Mouse (Mus musculus) left cerebral cortex, postnatal 36 days (tissue): ENCODE results near the gene Rrp1b. TPM values are rescaled to one million over a fixed set of nuclear protein-coding genes. Genes with fewer than 3 reads are reported as not detected.
"Not testable (repeated sequence)": the region's sequence is repeated elsewhere in the genome, so short reads cannot be mapped to it uniquely, and the experiment has no call there.

ENCODE experiments used
- DNase-seq, 2 experiments: peaks; one replicate each; pipeline ENCODE4 v3.0.0; 2021 to 2022; ENCODE audit warnings: low spot score in 2 of 2, mixed read lengths in 1 of 2
- intact Hi-C: fragments of 180-260 bp; cut with DNase I; formaldehyde crosslinking; loops from one replicate; pipeline ENCODE4 v1.15.1; 2025
- total RNA-seq, 2 experiments: library from RNA; stranded (reverse); gene quantifications; 2 replicates each; pipeline ENCODE4 v1.2.3; 2021

Gene Rrp1b
- total RNA-seq, 2 experiments from 2014 or later = 13.2 to 21.7 TPM

- DNase-seq = peak; percentile 43 to 60
- intact Hi-C loops = loop anchor here (1.0 to 5.0 kb wide), 3 partner anchors 182 to 503 kb away; partner anchors contain the start of gene Ndufv3
These were observed 10.5 kb upstream of the Rrp1b start for GRCm38 (mm10) chr17:32025386-32025785.

DNA sequence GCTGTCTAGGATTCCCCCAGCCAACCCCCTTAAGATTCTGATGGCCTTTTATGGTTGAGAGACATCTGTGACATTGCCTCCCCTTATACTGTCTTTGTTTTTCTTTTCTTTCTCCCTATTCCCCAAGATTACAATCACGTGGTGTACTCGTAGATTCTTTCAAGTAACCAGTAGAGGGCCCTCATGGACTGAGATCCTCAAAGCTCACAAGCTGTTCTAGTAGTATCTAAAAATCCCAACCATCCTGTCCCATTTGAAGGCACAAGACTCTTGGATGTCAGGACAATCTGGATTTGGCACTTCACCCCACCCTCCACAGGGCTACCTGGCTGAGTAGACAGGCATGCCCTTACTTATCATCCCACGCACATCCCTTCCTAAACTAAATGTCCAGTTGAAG, 8.2 kb upstream of the Rrp1b start:
- intact Hi-C loops = loop anchor here (1.0 to 5.0 kb wide), 3 partner anchors 46 to 505 kb away; partner anchors contain the start of gene Ndufv3
- no peak for DNase-seq

- intact Hi-C loops = loop anchor here (1.0 to 5.0 kb wide), 3 partner anchors 45 to 506 kb away; partner anchors contain the start of gene Ndufv3
- DNase-seq = no peak
These were observed 7.6 kb upstream of the Rrp1b start for GRCm38 (mm10) chr17:32028301-32028700.

- intact Hi-C loops = loop anchor here (10.0 kb wide), 1 partner anchor 463 kb away; no protein-coding TSS in a partner anchor
- DNase-seq = no peak
These were observed 4.2 kb upstream of the Rrp1b start for GRCm38 (mm10) chr17:32031684-32032083.

DNA sequence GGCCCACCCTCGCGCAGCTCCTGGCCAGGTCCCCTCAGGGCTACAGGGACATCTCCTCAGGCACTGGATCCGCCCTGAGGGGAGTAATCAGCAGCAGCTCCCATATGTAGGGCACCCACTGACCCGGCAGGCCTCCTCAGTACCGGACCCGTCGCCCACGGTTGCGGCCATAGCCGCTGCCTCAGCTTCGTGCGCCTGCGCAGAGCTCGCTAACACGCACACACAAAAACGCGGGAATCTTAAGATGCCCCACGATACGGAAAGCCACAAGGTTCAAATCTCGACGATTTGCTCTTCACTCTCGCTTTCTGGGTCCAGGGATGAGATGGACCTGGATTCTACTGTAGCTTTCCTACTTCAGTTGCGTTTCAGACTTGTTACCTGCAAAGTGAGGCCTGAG, 1.6 kb upstream of the Rrp1b start:
- no peak for DNase-seq
- intact Hi-C loops = loop anchor here (10.0 kb wide), 1 partner anchor 460 kb away; no protein-coding TSS in a partner anchor

DNA sequence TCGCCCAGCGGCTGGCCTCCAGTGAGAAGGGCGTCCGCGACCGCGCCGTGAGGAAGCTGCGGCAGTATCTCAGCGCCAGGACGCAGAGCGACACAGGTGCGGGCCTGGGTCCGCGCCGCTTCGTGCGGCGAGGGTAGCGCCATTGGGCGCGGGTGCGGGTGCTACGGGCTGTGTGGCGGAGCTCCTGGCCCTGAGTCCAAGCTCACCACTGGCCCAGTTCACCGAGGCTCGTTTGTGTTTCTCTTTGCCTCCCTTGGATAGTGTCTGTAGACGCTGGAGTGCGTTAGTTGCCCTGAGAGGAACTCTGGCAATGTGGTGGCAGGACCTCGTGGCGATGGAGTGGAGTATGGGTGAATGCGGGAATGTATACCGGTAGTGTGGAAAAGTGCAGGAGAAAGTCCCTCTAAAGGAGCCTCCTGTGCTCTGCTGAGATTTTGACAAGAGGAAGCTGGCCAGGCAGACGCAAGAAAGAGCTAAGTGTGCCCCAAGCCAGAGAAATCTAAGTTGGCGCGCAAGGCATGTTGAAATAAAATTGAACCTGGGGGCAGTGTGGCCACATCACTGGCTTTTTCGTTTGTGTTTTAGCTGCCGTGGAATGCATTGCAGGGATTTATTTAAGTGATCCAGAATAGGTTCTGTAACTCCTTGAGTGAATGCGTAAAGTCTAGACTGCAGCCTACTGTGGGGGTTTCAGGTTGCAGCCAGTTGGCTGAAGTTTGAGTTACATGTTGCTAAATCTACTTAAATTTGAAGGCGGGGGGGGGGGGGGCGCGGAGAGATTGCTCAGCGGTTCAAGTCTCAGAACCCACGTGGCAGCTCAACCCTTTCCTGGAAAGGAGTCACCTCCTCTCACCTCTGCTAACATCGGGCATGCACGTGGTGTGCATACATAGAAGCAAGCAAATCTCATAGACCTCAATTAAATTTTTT, 874 bp downstream of the Rrp1b start:
- intact Hi-C loops = loop anchor here (10.0 kb wide), 1 partner anchor 458 kb away; no protein-coding TSS in a partner anchor
- no peak for DNase-seq

DNA sequence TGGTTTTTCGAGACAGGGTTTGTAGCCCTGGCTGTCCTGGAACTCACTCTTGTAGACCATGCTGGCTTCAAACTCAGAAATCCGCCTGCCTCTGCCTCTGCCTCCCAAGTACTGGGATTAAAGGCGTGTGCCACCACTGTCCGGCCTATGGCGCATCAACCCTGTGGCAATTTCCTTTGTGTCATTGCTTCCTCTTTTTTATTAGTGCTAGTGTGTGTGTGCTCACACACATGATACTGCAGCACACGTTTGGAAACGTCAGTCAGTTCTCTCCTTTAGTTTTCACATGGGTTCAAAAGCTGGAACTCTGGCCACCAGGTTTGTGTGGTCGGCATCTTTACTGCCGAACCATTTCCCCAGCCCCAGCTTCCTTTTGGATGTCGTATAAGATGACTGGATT, 4.4 kb downstream of the Rrp1b start:
- intact Hi-C loops = no loop called here
- DNase-seq = no peak

GRCm38 (mm10) chr17:32046541-32046940, 10.6 kb downstream of the Rrp1b start:
- intact Hi-C loops = no loop called here
- DNase-seq = peak in 1 of 2 experiments; percentile 22

GRCm38 (mm10) chr17:32048351-32048750, 12.5 kb downstream of the Rrp1b start:
- intact Hi-C loops = no loop called here
- DNase-seq = no peak

DNA sequence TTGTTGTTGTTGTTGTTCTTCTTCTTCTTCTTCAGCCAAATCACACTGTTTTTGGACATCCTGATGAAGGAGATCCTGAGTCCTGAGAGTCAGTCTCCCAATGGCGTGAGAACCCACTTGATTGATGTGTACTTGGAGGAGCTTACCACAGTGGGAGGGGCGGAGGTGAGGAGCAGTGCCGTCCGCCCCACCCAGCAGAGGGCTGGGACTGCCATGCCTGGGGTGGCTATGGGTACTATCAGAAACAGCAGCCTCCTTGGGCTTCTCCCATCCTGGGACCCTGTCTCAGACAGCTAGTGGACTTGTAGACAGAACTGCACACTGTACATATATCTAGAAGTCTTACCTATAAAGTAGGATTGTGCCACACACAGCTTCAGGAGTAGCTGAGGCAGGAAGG, 14.0 kb downstream of the Rrp1b start:
- no peak for DNase-seq
- intact Hi-C loops = no loop called here

DNA sequence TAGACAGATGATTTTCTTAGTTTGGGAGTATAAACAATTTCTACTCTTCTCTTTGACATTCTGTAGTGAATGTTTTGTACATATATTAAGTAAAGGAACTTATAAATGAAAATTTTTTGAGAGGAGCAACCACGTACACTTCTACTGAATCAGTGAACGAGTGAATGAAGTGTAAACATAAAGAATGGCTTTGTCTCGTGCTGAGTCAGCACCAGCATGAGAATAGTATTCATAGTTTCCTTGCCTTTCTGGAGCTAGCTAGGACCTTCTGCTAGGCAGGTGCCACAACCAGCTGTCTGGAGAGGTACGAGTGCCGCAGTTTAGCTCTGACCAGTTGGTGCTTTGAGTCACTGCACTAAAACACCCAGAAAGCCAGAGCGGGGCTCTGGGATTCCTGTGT, 14.7 kb downstream of the Rrp1b start:
- DNase-seq = no peak
- intact Hi-C loops = no loop called here

DNA sequence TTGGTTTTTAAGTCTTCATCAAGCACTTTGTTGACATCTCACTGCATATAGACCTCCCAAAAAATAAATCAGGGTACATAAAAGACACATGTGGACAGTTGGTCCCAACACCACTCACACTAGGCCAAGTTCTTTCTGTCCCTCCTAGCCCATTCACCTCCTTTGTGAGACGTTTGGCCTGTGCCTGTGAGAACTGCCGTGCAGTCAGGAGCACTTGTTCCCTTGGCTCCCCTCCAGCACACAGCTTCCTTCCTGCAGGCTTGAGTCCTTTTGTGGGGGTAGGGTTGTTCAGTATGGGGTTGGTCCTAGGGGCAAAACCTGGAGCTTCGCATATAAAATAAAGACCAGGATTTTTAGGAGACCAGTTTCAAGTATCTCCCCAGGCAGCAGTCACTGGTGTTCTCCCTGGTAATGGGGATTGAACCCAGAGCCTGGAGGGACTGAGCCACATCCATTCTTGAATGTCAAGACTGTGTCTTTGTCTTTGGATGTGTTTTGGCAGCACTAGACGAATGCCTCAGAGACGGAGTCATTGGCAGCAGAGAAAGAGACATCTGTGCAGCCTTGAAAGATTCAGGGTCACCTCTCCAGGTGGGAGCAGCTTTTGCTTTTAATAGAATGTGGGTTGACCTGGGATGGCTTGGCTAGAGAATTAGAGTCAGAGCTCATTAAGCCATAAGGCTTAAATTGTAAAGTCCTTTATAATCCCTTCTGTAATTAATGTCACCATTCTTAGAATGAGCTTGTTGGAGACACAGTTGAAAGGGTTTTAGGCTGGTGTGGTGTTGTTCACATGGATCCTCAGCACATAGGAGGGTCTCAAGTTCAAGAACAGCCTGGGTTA, 16.6 kb downstream of the Rrp1b start:
- DNase-seq = no peak
- intact Hi-C loops = no loop called here

GRCm38 (mm10) chr17:32053677-32054076, 17.8 kb downstream of the Rrp1b start:
- intact Hi-C loops = no loop called here
- DNase-seq = no peak

DNA sequence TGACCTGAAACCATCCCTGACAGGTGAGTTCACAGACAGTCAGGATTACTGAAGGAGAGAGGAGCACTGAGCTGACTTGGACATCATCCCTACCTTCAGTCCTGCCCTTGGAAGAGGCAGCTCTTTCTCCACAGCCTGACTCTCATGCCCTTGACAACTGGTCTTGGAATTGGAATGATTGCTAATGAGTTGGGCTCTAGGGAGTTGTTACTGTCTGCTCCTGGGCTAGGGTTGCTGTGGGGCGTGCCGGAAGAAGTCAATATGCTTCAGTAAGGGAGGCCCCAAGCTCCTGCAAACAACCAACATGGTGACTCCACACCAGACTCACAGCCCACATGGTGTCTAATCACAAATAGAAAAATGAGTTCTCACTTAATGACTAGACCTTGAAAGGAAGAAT, 21.9 kb downstream of the Rrp1b start:
- no peak for DNase-seq
- intact Hi-C loops = no loop called here

- intact Hi-C loops = no loop called here
- DNase-seq = no peak
These were observed 23.2 kb downstream of the Rrp1b start for GRCm38 (mm10) chr17:32059084-32059483.

DNA sequence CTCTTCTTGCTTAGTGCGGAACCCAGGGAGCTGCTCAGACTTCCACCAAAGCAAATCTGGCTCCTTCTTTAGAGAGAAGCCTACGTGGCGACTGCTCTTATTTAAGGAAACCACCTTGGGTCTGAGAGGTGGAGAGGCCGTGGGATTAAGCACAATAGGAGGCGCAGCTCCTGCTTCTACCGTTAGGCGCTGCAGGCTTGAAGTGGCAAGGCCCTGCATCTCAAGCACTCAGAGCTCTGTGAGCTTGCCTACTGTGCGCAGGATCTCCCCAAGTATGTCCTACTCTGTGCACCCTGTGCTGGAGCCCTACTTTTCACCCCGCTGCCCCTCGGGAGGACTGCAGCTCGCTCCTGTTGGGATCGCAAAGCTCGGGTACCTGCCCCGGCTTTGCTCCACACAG, 25.3 kb downstream of the Rrp1b start:
- intact Hi-C loops = no loop called here
- DNase-seq = no peak

DNA sequence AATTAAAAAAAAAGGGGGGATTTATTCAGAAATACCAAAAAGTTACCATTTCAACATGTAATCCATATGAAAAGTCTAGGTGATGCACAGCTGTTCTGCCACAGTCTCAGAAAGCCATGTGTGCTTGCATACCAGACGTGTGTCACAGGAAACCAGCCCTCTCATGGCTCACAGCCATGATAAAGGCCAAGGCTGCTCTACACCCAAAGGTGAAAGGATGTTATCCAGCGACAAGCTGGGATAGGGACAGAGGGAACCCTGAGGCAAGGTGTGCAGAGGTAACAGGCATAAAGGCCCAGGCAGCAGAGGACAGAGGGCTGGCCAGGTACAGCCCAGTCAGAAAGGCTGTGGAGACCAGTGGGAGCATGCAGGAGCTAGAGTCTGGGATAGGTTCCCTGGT, 27.8 kb downstream of the Rrp1b start:
- intact Hi-C loops = no loop called here
- DNase-seq = no peak

- intact Hi-C loops = not testable (repeated sequence)
- DNase-seq = peak; percentile 28 to 32
These were observed 28.9 kb downstream of the Rrp1b start for GRCm38 (mm10) chr17:32064762-32065161.

- no peak for DNase-seq
- intact Hi-C loops = no loop called here
These were observed 31.6 kb downstream of the Rrp1b start for GRCm38 (mm10) chr17:32067541-32067940.

- intact Hi-C loops = no loop called here
- DNase-seq = no peak
These were observed 32.5 kb downstream of the Rrp1b start for GRCm38 (mm10) chr17:32068381-32068780.
